Mouse (Mus musculus): ENCODE data around the gene 9030612E09Rik. TPM values are rescaled to one million over a fixed set of nuclear protein-coding genes. Genes with fewer than 3 reads are reported as not detected.

The 9030612E09Rik gene
- polyA plus RNA-seq, 1 experiment from 2014 or later: 0.18 TPM

DNA sequence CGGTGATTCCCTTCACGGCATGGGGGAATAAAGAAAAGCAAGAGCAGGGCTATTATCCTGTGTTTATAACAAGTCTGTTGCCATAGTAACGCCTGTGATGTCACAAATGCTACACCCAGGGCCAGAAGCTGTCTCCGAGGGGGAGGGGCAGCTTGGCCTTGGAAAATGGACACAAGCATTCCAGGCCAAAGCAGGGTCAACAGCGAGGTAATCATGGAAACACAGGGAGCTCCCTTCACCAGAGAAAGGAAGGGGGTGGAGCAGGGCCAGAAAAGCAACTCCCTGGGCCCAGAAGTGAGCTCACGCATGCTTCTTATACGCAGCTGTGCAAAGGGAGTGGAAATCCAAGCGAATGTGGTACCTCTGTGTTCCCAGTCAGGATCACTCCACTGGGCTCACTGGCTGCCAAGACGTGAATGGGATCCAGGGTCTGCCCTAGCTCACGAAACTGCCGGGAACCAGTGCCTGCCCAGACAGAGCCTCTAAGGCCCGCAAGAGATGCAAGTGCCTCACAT lies 19.4 kb upstream of the 9030612E09Rik start:
- no peaks in the 10 kb centered on the region for H3K4me1 ChIP-seq (replicated peaks; ENCODE audit: control insufficient read depth, insufficient read depth)
- peak overlapping the region; percentile 35; the same call in 1 of the 2 replicates for H3K9ac ChIP-seq (ENCODE audit: low read length)
- peak overlapping the region; percentile 6; the same call in 1 of the 2 replicates for H3K4me3 ChIP-seq (ENCODE audit: low read depth, low read length)
- peak; percentile 82 for ATAC-seq (ENCODE audit: low FRiP score, low TSS enrichment)
- peak overlapping the region; percentile 31 for H3K4me2 ChIP-seq (replicated peaks; ENCODE audit: low read depth)
- WGBS: 15% methylated on average over 12 of the region's 12 CpGs
- DNase-seq (ENCODE audit: low spot score): peak; percentile 63
- H3K27ac ChIP-seq (replicated peaks): peak overlapping the region; percentile 71
- no peaks in the 10 kb centered on the region for H3K9me3 ChIP-seq (ENCODE audit: control insufficient read depth, low read length)
- H3K27me3 ChIP-seq (ENCODE audit: control insufficient read depth, insufficient read depth, low read length): no peaks in the 10 kb centered on the region
- TF ChIP-seq CTCF (IDR thresholded peaks at IDR 0.05; ENCODE audit: low read depth): no peak
- no peak for TF ChIP-seq EP300 (optimal IDR thresholded peaks at IDR 0.05)
- H3K36me3 ChIP-seq (ENCODE audit: control insufficient read depth, insufficient read depth, low read length): no peaks in the 10 kb centered on the region

DNA sequence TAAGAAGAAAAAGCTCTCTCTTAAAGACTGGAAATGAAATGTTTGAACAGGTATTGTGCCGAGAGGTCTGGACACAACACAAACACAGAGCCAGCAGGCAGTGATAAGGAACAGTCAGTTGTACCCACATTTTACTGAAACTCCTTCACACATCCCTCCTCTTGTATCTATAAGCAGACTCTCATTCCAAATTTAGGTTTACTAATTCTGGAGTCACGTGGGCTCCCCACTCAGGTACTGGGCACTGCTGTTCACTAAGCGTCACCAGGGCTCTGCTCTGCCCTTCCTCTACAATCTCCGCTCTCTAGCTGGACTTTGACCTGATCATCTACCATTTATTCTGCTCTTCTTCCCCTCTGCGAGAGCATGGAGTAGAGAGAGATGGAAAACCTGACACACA lies 15.6 kb upstream of the 9030612E09Rik start:
- H3K4me1 ChIP-seq (replicated peaks; ENCODE audit: control insufficient read depth, insufficient read depth): no peaks in the 10 kb centered on the region
- no peak overlapping the region for H3K27ac ChIP-seq (replicated peaks)
- no peak for TF ChIP-seq EP300 (optimal IDR thresholded peaks at IDR 0.05)
- TF ChIP-seq CTCF (IDR thresholded peaks at IDR 0.05; ENCODE audit: low read depth): no peak
- H3K4me2 ChIP-seq (replicated peaks; ENCODE audit: low read depth): no peak overlapping the region
- H3K4me3 ChIP-seq (ENCODE audit: low read depth, low read length): no peak overlapping the region
- no peaks in the 10 kb centered on the region for H3K9me3 ChIP-seq (ENCODE audit: control insufficient read depth, low read length)
- H3K27me3 ChIP-seq (ENCODE audit: control insufficient read depth, insufficient read depth, low read length): no peaks in the 10 kb centered on the region
- no peak overlapping the region for H3K9ac ChIP-seq (ENCODE audit: low read length)
- H3K36me3 ChIP-seq (ENCODE audit: control insufficient read depth, insufficient read depth, low read length): no peaks in the 10 kb centered on the region
- DNase-seq (ENCODE audit: low spot score) (no peak), ATAC-seq (ENCODE audit: low FRiP score, low TSS enrichment) (no peak)
- WGBS: 61% methylated on average over 5 of the region's 5 CpGs

DNA sequence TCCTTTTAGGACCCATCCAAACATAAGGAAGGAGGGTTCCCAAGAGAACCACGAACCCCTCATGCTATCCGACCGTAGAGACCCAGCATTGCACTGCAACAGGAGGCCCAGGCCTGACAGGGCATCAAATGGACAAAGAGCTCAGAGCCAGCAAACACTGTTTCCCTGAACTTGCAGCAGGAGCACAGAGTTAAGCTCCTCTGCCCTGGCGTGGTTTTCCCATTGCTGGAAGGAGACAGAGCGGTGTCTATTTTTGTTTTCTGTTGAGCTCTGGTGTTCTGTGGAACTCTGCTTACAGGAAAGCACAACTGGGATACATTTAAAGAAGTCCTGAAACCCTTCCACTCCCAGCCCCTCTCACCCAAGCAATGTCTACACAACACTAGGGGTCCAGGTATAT lies 15.2 kb upstream of the 9030612E09Rik start:
- no peak for ATAC-seq (ENCODE audit: low FRiP score, low TSS enrichment)
- H3K4me2 ChIP-seq (replicated peaks; ENCODE audit: low read depth): no peak overlapping the region
- no peak overlapping the region for H3K27ac ChIP-seq (replicated peaks)
- DNase-seq (ENCODE audit: low spot score): no peak
- H3K9me3 ChIP-seq (ENCODE audit: control insufficient read depth, low read length): no peaks in the 10 kb centered on the region
- H3K36me3 ChIP-seq (ENCODE audit: control insufficient read depth, insufficient read depth, low read length): no peaks in the 10 kb centered on the region
- TF ChIP-seq EP300 (optimal IDR thresholded peaks at IDR 0.05) (no peak), CTCF (IDR thresholded peaks at IDR 0.05; ENCODE audit: low read depth) (no peak)
- 76% methylated on average over 5 of the region's 5 CpGs for WGBS
- no peaks in the 10 kb centered on the region for H3K27me3 ChIP-seq (ENCODE audit: control insufficient read depth, insufficient read depth, low read length)
- H3K4me3 ChIP-seq (ENCODE audit: low read depth, low read length): no peak overlapping the region
- H3K4me1 ChIP-seq (replicated peaks; ENCODE audit: control insufficient read depth, insufficient read depth): no peaks in the 10 kb centered on the region
- no peak overlapping the region for H3K9ac ChIP-seq (ENCODE audit: low read length)

DNA sequence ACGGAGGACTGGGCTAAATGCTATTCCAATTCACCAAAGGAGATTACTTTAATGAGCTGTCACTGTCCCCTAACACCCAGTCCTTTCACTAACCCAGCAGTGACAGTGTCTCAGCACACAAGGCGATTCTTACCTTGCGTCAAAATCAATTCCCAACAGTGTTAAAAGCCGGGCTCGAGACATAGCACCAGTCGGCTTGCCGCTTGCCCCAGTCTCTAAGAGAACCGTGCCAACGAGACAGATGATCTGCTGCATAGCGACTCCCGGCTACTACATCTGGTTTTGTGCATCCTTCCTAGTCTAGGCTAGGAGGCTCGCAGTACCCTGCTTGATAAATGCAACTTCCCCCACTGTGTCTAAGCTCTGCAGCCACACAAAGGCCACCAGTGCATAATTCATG lies 12.2 kb upstream of the 9030612E09Rik start:
- H3K4me3 ChIP-seq (ENCODE audit: low read depth, low read length): no peak overlapping the region
- no peaks in the 10 kb centered on the region for H3K27me3 ChIP-seq (ENCODE audit: control insufficient read depth, insufficient read depth, low read length)
- no peak overlapping the region for H3K27ac ChIP-seq (replicated peaks)
- TF ChIP-seq CTCF (IDR thresholded peaks at IDR 0.05; ENCODE audit: low read depth): no peak
- TF ChIP-seq EP300 (optimal IDR thresholded peaks at IDR 0.05): no peak
- WGBS: 79% methylated on average over 12 of the region's 12 CpGs
- H3K4me1 ChIP-seq (replicated peaks; ENCODE audit: control insufficient read depth, insufficient read depth): no peaks in the 10 kb centered on the region
- no peak overlapping the region for H3K9ac ChIP-seq (ENCODE audit: low read length)
- no peak for ATAC-seq (ENCODE audit: low FRiP score, low TSS enrichment)
- H3K9me3 ChIP-seq (ENCODE audit: control insufficient read depth, low read length): no peaks in the 10 kb centered on the region
- no peak for DNase-seq (ENCODE audit: low spot score)
- no peak overlapping the region for H3K4me2 ChIP-seq (replicated peaks; ENCODE audit: low read depth)
- H3K36me3 ChIP-seq (ENCODE audit: control insufficient read depth, insufficient read depth, low read length): no peaks in the 10 kb centered on the region

DNA sequence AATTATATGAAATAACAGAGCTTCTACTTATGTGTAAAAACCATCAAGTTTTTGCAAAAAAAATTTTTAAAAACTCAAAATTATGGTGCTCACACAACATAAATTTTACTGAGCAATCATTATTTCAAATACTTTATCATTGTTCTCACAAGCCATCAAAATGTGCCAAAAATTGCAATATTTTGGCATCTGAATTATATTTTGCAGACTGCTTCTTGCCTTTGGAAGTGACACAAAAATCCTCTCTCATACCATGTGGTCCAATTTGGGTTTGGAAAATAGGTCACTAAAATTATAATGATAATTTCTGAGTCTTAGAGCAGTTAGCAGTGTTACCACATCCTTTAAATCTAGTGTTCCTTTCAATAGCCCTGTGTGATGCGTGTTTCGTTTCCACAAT lies 10.1 kb upstream of the 9030612E09Rik start:
- Histone ChIP-seq H3K4me1 (replicated peaks; ENCODE audit: control insufficient read depth, insufficient read depth) (no peaks in the 10 kb centered on the region), H3K4me3 (ENCODE audit: low read depth, low read length) (no peak overlapping the region), H3K36me3 (ENCODE audit: control insufficient read depth, insufficient read depth, low read length) (no peaks in the 10 kb centered on the region), H3K9ac (ENCODE audit: low read length) (no peak overlapping the region), H3K9me3 (ENCODE audit: control insufficient read depth, low read length) (no peaks in the 10 kb centered on the region), H3K27me3 (ENCODE audit: control insufficient read depth, insufficient read depth, low read length) (no peaks in the 10 kb centered on the region), H3K27ac (replicated peaks) (no peak overlapping the region), H3K4me2 (replicated peaks; ENCODE audit: low read depth) (no peak overlapping the region)
- no peak for DNase-seq (ENCODE audit: low spot score)
- WGBS: 94% methylated on average over 2 of the region's 2 CpGs
- TF ChIP-seq CTCF (IDR thresholded peaks at IDR 0.05; ENCODE audit: low read depth) (no peak), EP300 (optimal IDR thresholded peaks at IDR 0.05) (no peak)
- ATAC-seq (ENCODE audit: low FRiP score, low TSS enrichment): no peak

DNA sequence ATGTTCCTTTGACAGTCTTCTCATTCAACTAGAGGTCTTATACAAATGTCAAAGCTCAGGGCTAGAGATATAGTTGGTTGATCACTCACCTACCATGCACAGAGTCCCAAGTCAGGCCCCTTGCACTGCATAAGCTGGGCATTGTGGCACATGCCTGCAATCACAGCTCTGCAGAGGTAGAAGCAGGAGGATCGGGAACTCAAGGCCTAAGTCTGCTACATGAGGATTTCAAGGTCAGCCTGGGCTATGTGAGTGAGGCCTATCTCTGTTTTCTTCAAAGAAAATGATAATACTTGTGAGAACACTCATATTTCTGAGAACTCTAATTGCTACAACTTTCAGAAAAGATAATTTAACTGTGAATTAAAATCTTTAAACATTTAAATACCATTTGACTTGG lies 8.4 kb upstream of the 9030612E09Rik start:
- DNase-seq (ENCODE audit: low spot score) (no peak), ATAC-seq (ENCODE audit: low FRiP score, low TSS enrichment) (no peak)
- Histone ChIP-seq H3K27me3 (ENCODE audit: control insufficient read depth, insufficient read depth, low read length) (no peaks in the 10 kb centered on the region; the same call in 1 of the 2 replicates), H3K27ac (replicated peaks) (no peak overlapping the region), H3K9ac (ENCODE audit: low read length) (no peak overlapping the region), H3K4me1 (replicated peaks; ENCODE audit: control insufficient read depth, insufficient read depth) (no peaks in the 10 kb centered on the region), H3K36me3 (ENCODE audit: control insufficient read depth, insufficient read depth, low read length) (no peaks in the 10 kb centered on the region), H3K9me3 (ENCODE audit: control insufficient read depth, low read length) (no peaks in the 10 kb centered on the region), H3K4me2 (replicated peaks; ENCODE audit: low read depth) (no peak overlapping the region), H3K4me3 (ENCODE audit: low read depth, low read length) (no peak overlapping the region)
- WGBS: 85% methylated on average over 1 of the region's 1 CpGs
- TF ChIP-seq EP300 (optimal IDR thresholded peaks at IDR 0.05): no peak
- no peak for TF ChIP-seq CTCF (IDR thresholded peaks at IDR 0.05; ENCODE audit: low read depth)
